Mouse (Mus musculus): Measurements from ENCODE around the gene 1700013G24Rik.

Gene 1700013G24Rik

GRCm38 (mm10) chr4:137458310-137458709 is 5.2 kb downstream of the 1700013G24Rik start:
- DNase-seq: no peak

- no peak for DNase-seq
These were observed 5.8 kb downstream of the 1700013G24Rik start for GRCm38 (mm10) chr4:137458861-137459260.

GRCm38 (mm10) chr4:137460676-137461075 is 7.6 kb downstream of the 1700013G24Rik start:
- no peak for DNase-seq

- no peak for DNase-seq
These were observed 8.1 kb downstream of the 1700013G24Rik start for GRCm38 (mm10) chr4:137461217-137461616.

GRCm38 (mm10) chr4:137461981-137462690 is 9.1 kb downstream of the 1700013G24Rik start:
- no peak for DNase-seq

- DNase-seq: no peak
These were observed 12.2 kb downstream of the 1700013G24Rik start for GRCm38 (mm10) chr4:137465125-137465787.

GRCm38 (mm10) chr4:137466991-137467390 is 13.9 kb downstream of the 1700013G24Rik start:
- no peak for DNase-seq

GRCm38 (mm10) chr4:137467525-137467924 is 14.4 kb downstream of the 1700013G24Rik start:
- DNase-seq: no peak

GRCm38 (mm10) chr4:137468260-137469080 is 15.4 kb downstream of the 1700013G24Rik start, which contains the start of gene Hspg2:
Gene Hspg2 (plus strand): TSS chr4:137468769.
- DNase-seq: peak; percentile 97

- DNase-seq: no peak
These were observed 16.2 kb downstream of the 1700013G24Rik start for GRCm38 (mm10) chr4:137469081-137469844.

- no peak for DNase-seq
These were observed 17.0 kb downstream of the 1700013G24Rik start for GRCm38 (mm10) chr4:137469845-137470692.

- no peak for DNase-seq
These were observed 17.7 kb downstream of the 1700013G24Rik start for GRCm38 (mm10) chr4:137470701-137471317.

- no peak for DNase-seq
These were observed 18.2 kb downstream of the 1700013G24Rik start for GRCm38 (mm10) chr4:137471326-137471725.

- no peak for DNase-seq
These were observed 20.2 kb downstream of the 1700013G24Rik start for GRCm38 (mm10) chr4:137473240-137473639.

- DNase-seq: no peak
These were observed 20.8 kb downstream of the 1700013G24Rik start for GRCm38 (mm10) chr4:137473701-137474388.

- DNase-seq: no peak
These were observed 21.6 kb downstream of the 1700013G24Rik start for GRCm38 (mm10) chr4:137474694-137475093.

- DNase-seq: no peak
These were observed 22.4 kb downstream of the 1700013G24Rik start for GRCm38 (mm10) chr4:137475271-137476050.

- DNase-seq: no peak
These were observed 23.1 kb downstream of the 1700013G24Rik start for GRCm38 (mm10) chr4:137476065-137476760.

- DNase-seq: no peak
These were observed 23.7 kb downstream of the 1700013G24Rik start for GRCm38 (mm10) chr4:137476761-137477237.

All from embryo, embryonic 11 days (tissue).